Comparison of ENCODE assay signal across 10 mouse cellular contexts in the genomic region with DNA sequence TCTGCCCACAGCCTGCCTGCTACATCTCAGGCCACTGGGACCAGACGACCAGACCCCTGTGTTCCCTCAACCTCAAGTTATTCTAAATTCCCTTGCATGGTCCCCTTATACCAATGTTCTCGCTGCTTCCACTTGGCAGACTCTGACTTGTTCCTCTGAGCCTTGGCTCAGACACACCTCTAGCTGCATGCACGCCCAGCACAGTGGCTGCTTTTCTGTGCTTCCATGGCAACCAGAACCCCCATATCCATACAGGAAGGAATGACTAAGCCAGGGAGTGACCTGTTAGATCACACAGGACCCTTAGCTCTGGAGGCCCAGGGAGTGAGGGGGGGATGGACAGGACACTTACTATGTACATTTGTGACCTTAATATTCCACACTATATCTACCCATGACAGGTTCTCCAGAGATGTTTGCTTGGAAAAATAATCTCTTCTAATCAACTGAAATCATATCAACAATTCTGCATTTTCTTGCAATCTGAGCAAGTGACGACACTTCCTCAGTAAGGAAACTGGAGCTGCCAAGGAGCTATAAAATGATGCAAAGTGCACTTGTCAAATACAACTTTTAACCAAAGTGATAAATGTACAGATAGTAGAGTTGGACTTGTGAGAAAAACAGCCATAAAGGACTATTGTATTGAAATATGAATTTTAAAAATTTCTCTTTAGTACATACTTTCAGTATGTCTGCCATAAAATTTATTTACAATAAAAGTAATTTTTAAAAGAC. TPM values are rescaled to one million over a fixed set of nuclear protein-coding genes. Genes with fewer than 3 reads are reported as not detected.
DNase-seq lines count a peak whose midpoint lies in the region; ATAC-seq and TF ChIP-seq lines count a peak whose summit lies in the region.
"Had no signal": no experiment of that assay in that cellular context is flagged by ENCODE, and none has a peak within 500 bp of the region (broad histone marks: within the 10 kb centered on the region; RNA-seq: fewer than 3 reads in every experiment).

No protein-coding gene starts in this region.

- peak; percentile 52 for DNase-seq in kidney, postnatal 0 days (ENCODE audit: low spot score)
- DNase-seq in kidney, adult 18-20 months = no peak
- DNase-seq in adrenal gland, postnatal 36 days = peak; percentile 16 to 17
- peak; percentile 17 for DNase-seq in forelimb bud, embryonic 11.5 days (ENCODE audit: low read depth, low spot score)
- DNase-seq in limb, embryonic 14.5 days (ENCODE audit: low spot score) = peak; percentile 55
- no peak for DNase-seq in thymus, postnatal 0 days (ENCODE audit: low spot score)
- DNase-seq in B cell, adult 2 months = no peak
- DNase-seq in urinary bladder, postnatal 10 days (ENCODE audit: low spot score) = no peak

- 43% methylated on average over 4 of the region's 4 CpGs for WGBS in kidney, postnatal 0 days
- 50% methylated on average over 4 of the region's 4 CpGs for WGBS in limb, embryonic 14.5 days

- H3K4me2 ChIP-seq in kidney, postnatal 0 days (ENCODE audit: low read length) = no peak overlapping the region
- H3K4me2 ChIP-seq in limb, embryonic 14.5 days (replicated peaks; ENCODE audit: low read depth, low read length, severe bottlenecking) = no peak overlapping the region
- H3K4me2 ChIP-seq: limb, embryonic 12.5 days had no signal

- H3K4me1 ChIP-seq in kidney, postnatal 0 days (replicated peaks; ENCODE audit: insufficient read depth, low read length) = no peaks in the 10 kb centered on the region
- H3K4me1 ChIP-seq in limb, embryonic 14.5 days (ENCODE audit: control insufficient read depth, insufficient read depth, low read length) = peaks cover 6% of the 10 kb centered on the region
- H3K4me1 ChIP-seq: limb, embryonic 12.5 days had no signal

- no peak overlapping the region for H3K9ac ChIP-seq in kidney, postnatal 0 days (ENCODE audit: low read depth, low read length)
- H3K9ac ChIP-seq in limb, embryonic 14.5 days (ENCODE audit: low read depth, low read length, severe bottlenecking) = no peak overlapping the region
- H3K9ac ChIP-seq: limb, embryonic 12.5 days had no signal

- no peak for ATAC-seq in kidney, postnatal 0 days (replicated peaks; ENCODE audit: low FRiP score, low read depth)
- peak; percentile 75 for ATAC-seq in limb, embryonic 14.5 days (ENCODE audit: low FRiP score, low read depth)

- no peaks in the 10 kb centered on the region for H3K9me3 ChIP-seq in kidney, postnatal 0 days (replicated peaks; ENCODE audit: low read length)
- H3K9me3 ChIP-seq in limb, embryonic 14.5 days (ENCODE audit: control insufficient read depth, low read length) = no peaks in the 10 kb centered on the region
- H3K9me3 ChIP-seq: limb, embryonic 12.5 days had no signal

- no peak for TF ChIP-seq POLR2A in limb, embryonic 14.5 days (IDR thresholded peaks at IDR 0.05; ENCODE audit: borderline replicate concordance, extremely low read depth, insufficient read depth, insufficient read length)

- TF ChIP-seq CTCF in kidney, postnatal 0 days (IDR thresholded peaks at IDR 0.05; ENCODE audit: low read depth) = no peak

- no peaks in the 10 kb centered on the region for H3K27me3 ChIP-seq in kidney, postnatal 0 days (ENCODE audit: insufficient read depth, low read length)
- no peaks in the 10 kb centered on the region for H3K27me3 ChIP-seq in limb, embryonic 14.5 days (ENCODE audit: control insufficient read depth, insufficient read depth, low read length)
- H3K27me3 ChIP-seq: limb, embryonic 12.5 days had no signal

- no peaks in the 10 kb centered on the region for H3K36me3 ChIP-seq in kidney, postnatal 0 days (ENCODE audit: insufficient read depth, low read length)
- H3K36me3 ChIP-seq in limb, embryonic 14.5 days (ENCODE audit: control insufficient read depth, insufficient read depth, low read length) = 0 out of 2 replicates have a peak, but pooled peaks cover 4% of the 10 kb centered on the region
- H3K36me3 ChIP-seq: limb, embryonic 12.5 days had no signal

- no peak overlapping the region for H3K4me3 ChIP-seq in kidney, postnatal 0 days (replicated peaks; ENCODE audit: low read depth, low read length)
- H3K4me3 ChIP-seq in limb, embryonic 14.5 days (replicated peaks; ENCODE audit: low read length) = no peak overlapping the region
- H3K4me3 ChIP-seq: erythroblast, embryonic 14.5 days; limb, embryonic 12.5 days had no signal

- H3K27ac ChIP-seq in kidney, postnatal 0 days = no peak overlapping the region
- no peak overlapping the region; the same call in 1 of the 2 replicates for H3K27ac ChIP-seq in limb, embryonic 14.5 days (replicated peaks; ENCODE audit: low read depth, low read length)
- H3K27ac ChIP-seq: limb, embryonic 12.5 days had no signal

RNA-seq across cellular contexts. Expression of a gene that starts 29.0 kb away (rescaled TPM):
- polyA plus RNA-seq in kidney, postnatal 0 days (2015; fragmentation: Nextera tagmentation; extraction: Ambion mirVana) = 2.0 and 2.2 TPM in 2 replicates
- total RNA-seq in adrenal gland, postnatal 36 days (2021) = 10 to 100 TPM; 19.3 to 24.2 TPM
- 5.8 and 6.4 TPM in 2 replicates for polyA plus RNA-seq in limb, embryonic 14.5 days (2012; rRNA removed)
- 2.2 and 2.5 TPM in 2 replicates for polyA plus RNA-seq in limb, embryonic 14.5 days (2014; fragmentation: Nextera tagmentation; extraction: Ambion mirVana)
- polyA plus RNA-seq in thymus, postnatal 0 days (2015; fragmentation: Nextera tagmentation; extraction: Ambion mirVana) = 0.72 and 1.0 TPM in 2 replicates

Comparison
In these comparisons a context has a peak if more than half of its experiments do, and no peak if none do; other contexts are left out.
1. DNase-seq: peak in kidney, postnatal 0 days (single experiment), adrenal gland, postnatal 36 days (2 of 2), forelimb bud, embryonic 11.5 days (single experiment) and limb, embryonic 14.5 days (single experiment); none in kidney, adult 18-20 months (single experiment), thymus, postnatal 0 days (single experiment), B cell, adult 2 months (0 of 2) and urinary bladder, postnatal 10 days (single experiment).